Mouse (Mus musculus): Measurements from ENCODE around the gene Ddah1.

Gene Ddah1

GRCm38 (mm10) chr3:145764416-145764815 is 5.9 kb downstream of the Ddah1 start:
- no peak for DNase-seq (ENCODE audit: low read depth)

DNA sequence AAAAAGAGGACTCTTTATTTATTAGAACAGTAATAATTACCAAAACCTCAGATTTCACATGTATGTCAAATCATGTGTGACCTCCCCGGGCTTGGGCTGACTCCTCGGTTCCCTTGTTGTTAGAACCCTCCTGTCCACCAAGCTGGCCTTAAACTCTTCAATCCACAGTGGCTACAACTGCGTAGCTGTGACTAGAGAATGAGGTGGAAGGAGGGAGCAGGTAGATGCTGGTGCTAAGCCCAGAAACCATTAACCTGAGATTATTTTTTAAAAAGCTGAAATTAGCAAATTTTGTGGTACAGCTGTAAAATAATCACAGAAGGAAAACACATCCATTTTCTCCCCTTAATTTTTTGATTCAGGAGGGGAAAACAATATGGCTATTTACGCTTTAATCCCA is 10.0 kb downstream of the Ddah1 start:
- no peak for DNase-seq (ENCODE audit: low read depth)

GRCm38 (mm10) chr3:145773384-145773783 is 14.9 kb downstream of the Ddah1 start:
- no peak for DNase-seq (ENCODE audit: low read depth)

DNA sequence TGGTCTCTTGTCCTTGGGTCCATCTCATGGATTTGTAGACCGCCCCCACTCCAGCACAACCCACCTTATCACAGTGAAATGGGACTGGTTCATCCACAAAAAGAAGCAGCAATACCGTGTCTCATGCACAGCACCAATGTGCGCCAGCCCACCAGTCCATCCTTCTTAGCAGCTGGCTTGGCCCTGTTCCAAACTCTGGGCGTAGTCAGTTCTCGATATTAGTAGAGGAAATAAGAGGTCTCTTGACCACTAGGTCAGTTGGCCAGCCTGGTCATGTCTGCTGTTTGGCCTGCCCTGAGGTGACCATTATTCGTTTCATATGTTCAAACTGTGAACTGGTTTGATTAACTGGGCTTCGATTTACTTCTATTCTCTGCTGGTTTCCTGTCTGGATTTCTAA is 15.9 kb downstream of the Ddah1 start:
- no peak for DNase-seq (ENCODE audit: low read depth)

DNA sequence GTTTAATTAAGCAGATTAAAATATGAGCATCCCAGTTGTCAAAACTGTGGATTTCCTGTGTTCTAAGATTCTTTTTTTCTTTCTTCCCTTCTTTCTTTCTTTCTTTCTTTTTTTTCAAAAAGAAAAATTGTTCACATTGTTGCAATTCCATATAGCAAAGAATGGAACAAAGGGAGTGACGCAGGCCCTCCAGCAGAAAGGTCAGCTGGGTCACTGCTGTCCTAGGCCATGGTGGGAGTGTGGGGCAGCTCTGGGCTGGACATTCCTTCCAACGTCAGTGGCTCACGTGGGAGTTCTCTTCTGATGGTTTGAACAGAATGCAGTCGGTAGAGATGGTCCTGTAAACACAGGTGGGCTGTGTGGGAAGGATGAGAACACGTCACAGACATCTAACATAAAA is 16.8 kb downstream of the Ddah1 start:
- no peak for DNase-seq (ENCODE audit: low read depth)

DNA sequence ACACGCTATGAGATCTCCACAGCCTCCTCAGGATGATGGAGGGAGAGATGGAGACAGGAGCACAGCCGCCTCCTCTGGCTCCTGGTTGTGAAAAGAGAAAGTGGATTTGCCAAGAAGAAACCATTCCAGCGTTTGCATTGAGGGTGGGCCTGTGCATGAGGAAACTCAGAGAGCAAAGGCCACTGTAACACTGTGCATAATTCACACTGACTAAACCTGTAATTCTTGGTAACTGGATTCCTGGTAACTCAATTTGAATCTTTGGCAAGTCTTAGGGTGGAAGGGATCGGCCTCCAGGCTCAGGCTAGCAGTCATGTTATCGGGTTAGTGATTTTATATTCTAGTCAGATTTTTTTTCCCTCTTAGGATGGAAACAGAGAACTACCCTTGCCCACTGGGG is 17.4 kb downstream of the Ddah1 start:
- DNase-seq (ENCODE audit: low read depth), result no peak

DNA sequence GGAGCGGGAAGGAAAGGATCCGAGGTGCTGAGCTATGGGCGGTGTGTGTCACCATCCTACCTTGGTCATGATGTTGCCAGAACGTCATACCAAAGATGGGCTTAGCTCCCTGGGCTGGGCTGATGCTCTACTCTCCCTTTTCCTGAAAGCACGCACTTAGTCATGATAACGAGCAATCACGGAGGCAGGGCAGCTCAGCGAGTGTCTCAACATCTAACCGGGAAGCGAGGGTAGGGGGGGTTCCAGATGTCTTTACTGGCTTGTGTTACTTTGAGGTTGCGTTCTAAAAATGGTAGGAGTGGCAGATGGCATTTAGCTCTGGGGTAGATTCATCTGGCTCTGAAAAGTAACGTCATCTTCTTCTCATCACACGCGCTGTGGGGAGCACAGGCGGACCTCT is 18.5 kb downstream of the Ddah1 start:
- no peak for DNase-seq (ENCODE audit: low read depth)

GRCm38 (mm10) chr3:145778406-145778922 is 20.0 kb downstream of the Ddah1 start:
- no peak for DNase-seq (ENCODE audit: low read depth)

DNA sequence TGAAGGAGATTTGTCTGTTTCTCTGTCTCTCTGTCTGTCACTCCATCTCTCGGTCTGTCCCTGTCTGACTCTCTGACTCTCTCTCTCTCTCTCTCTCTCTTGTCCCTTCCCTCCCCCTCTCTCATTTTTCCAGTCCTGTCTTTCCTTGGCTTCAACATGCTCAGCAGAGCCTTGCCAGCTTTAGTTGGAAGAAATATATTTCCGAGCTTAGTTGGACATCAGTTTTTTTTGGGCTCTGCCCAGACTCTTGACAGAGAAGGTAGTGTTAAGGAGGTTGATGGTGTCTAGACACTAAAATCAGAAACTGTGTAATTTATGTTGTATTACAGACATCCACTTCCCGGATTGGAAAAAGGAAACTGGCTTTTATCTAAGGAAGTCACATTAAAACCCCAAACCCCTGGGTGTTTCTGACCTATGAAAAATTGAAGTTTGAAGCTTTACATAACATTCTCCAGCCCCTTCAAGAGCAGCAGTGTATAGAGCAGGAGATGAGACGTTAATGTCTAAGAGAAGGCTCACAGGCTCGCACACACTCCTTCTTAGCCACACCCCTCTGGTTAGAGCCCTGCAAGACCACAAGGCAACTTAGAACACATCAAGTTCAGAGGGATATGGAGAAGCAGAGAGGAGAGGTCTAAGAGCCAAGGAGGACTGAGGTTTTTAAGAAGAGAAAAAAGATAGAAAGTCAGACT is 21.0 kb downstream of the Ddah1 start:
- DNase-seq (ENCODE audit: low read depth), result no peak

- DNase-seq (ENCODE audit: low read depth), result no peak
Observed at GRCm38 (mm10) chr3:145780784-145781442, 22.4 kb downstream of the Ddah1 start.

- DNase-seq (ENCODE audit: low read depth), result no peak
Observed at GRCm38 (mm10) chr3:145785244-145785643, 26.8 kb downstream of the Ddah1 start.

DNA sequence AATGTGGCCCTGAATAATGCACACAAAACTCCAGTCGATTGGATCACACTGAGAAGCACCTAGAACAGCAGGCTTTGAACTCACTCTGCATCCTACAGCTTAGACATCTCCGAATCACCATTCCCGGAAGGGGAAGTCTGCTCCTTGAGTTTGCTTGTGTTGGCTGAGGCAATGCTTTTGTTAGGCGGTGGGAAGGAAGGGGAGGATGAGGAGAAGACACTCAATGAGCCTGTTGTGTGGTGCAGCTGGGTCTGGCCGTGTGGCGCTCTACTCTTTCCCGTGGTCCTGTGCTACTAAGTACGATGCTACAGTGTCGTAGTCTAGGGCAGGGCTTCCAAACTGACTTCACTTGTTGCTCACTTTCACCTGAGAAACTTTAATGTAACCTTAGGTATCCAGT is 28.8 kb downstream of the Ddah1 start:
- DNase-seq (ENCODE audit: low read depth), result no peak

DNA sequence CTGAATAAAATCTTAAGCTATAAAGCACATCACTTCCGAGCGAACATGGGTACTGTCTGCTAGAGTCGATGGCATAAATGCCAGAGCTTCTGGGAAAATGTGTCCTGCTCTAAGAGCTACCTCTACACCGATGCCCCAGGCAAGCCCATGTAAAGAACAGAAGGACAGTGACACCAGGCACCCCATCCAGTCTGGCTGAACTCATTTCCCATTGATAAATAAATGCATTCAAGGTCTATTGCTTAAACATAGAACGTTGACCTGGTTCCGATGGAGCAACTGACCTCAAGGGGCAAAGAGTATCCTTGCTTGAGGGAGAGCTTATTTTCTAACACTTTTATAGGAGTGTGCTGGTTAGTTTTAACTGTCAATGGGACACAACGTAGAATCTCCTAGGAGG is 30.6 kb downstream of the Ddah1 start:
- DNase-seq (ENCODE audit: low read depth), result no peak

DNA sequence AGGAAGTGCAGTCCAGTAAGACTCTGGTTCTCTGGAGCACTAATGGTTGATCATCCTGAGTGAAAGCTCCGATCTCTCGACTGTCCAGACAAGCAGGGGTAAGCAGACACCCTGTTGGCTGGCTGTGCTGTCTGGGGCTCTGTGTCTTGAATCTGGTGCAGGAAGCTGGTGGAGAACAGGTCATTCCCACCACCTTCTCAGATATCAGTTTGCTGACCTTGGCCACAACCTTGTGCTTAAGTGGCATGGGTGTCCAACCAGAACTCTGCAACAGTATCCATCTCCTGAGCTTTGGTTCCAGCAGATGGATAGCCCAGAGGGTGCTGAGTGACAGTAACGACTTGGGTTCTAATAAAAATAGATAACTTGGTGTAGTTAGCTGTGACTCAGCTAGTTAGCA is 31.8 kb downstream of the Ddah1 start:
- no peak for DNase-seq (ENCODE audit: low read depth)

DNA sequence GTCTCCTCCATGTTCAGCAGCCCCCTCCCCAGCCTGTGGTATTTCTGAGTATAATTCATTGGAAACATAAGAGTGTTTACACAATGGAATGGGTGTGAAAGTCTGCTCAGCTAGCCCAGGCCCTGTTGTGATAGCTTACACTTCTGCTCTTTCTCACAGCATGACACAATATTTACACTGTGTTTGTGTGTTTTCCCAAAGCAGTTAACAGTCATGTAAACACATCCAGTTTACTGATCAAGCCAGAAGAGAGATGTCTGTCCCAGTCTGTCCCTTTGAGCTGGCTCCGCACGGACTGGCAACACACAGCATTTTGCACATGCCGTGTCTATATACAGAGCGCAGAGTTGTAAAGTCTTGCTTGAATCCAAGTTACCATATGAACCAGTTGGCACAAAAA is 32.2 kb downstream of the Ddah1 start:
- no peak for DNase-seq (ENCODE audit: low read depth)

GRCm38 (mm10) chr3:145794355-145794754 is 35.9 kb downstream of the Ddah1 start:
- no peak for DNase-seq (ENCODE audit: low read depth)

DNA sequence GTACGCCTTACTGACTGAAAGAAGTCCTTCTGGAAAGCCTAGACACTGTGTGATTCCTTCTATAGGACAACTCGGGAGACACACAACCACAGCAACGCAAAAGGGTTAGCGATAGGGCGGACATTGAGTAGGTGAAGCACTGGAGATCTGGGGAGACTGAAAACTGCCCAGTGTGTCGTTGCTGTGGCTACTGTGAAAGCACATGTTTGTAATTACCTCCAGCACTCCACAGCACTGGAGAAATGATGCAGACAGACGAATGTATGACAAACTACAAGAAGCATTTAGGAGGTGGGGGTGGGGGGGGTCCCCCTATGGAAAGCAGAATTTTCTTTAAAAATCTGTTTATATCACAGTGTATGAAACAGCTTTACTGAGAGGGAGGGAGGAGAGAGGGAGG is 37.4 kb downstream of the Ddah1 start:
- no peak for DNase-seq (ENCODE audit: low read depth)

DNA sequence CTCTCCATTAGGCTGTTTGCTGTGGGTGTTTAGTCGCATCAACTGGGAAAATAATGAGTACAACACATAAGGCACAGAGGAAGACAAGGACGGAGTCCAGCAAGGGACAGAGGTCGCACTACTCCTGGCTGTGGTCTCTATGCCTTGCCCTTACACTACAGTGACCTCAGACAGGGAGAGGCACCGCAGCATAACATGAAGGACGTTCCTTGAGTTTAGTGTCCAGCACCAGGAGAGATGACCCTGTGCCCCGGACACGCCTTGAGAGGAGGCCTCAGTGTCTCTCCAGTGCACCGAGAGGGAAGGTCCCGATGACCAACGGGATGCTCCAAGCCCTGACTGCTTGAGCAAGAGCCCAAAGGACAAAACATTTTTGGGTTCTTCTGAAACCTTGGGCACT is 39.6 kb downstream of the Ddah1 start:
- no peak for DNase-seq (ENCODE audit: low read depth)

GRCm38 (mm10) chr3:145798751-145799188 is 40.3 kb downstream of the Ddah1 start:
- DNase-seq (ENCODE audit: low read depth), result no peak

DNA sequence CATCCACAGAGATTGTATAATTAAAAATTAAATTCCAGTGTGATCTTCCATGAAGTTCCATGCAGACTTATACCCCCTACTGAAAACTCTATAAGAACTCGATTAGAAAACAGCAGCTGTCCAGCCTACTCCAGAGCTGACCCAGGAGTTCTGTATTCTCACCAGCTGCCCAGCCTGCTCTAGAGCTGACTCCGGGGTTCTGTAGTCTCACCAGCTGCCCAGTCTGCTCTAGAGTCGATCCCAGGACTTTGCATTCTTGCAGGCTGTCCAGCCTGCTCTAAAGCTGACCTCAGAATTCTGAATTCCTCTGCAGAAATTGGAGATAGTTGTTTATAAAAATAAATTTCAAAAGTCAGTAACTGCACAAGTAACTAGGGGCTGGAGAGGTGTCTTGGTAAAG is 40.9 kb downstream of the Ddah1 start:
- DNase-seq (ENCODE audit: low read depth), result no peak

DNA sequence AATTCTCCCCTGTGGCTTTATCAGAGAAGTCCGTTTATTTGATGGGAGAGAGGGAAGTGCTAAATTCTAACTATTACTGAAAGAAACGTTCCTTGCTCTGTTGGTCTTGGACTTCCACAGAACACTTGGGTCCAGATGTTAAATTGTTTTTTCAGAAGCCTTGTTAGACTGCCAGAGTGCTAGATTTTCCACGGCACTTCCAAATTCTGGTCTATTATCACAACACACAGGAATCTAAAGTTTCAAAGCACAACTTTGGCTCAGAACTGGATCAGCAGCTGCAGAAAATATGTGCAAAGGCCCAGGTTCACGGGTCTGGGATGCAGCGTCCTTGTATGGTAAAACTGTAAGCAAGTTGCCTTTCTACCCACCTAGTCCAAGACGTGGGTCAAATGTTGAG is 43.6 kb downstream of the Ddah1 start:
- no peak for DNase-seq (ENCODE audit: low read depth)

DNA sequence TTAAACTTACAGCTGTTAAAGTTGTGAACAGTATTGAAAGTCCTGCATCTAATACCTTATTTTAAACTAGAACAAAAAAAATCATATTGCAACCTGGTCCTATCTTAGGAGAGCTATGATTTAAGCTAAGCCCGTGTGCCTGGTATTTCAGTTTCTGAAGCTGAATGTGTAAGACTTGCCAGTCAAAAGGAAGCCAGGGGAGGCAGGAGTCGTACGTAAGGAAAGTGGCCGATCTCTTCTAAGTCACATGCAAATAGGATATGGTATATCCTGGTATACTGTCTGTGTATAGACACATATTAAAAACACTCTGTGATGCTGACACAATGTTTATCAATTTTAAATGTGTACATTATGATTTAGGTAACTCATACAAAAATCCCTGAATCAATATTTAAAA is 47.4 kb downstream of the Ddah1 start:
- DNase-seq (ENCODE audit: low read depth), result no peak

- DNase-seq (ENCODE audit: low read depth), result no peak
Observed at GRCm38 (mm10) chr3:145806502-145806901, 48.0 kb downstream of the Ddah1 start.

- DNase-seq (ENCODE audit: low read depth), result no peak
Observed at GRCm38 (mm10) chr3:145816807-145817206, 58.3 kb downstream of the Ddah1 start.

All from induced T-regulatory cell, adult 2 months (primary cell).